Mouse (Mus musculus): ENCODE measurements at regions not wholly inside any gene's neighbourhood (a gene's known extent, or its start where the extent isn't known, plus 50 kb on each side); places are given as distances from the start of the nearest gene placed in this dataset.

- Histone ChIP-seq H3K27me3 (ENCODE audit: control insufficient read depth, insufficient read depth, low read length) (no peaks in the 10 kb centered on the region), H3K4me3 (ENCODE audit: control insufficient read depth, low read depth, low read length) (no peak overlapping the region), H3K36me3 (ENCODE audit: control insufficient read depth, insufficient read depth, low read length) (no peaks in the 10 kb centered on the region), H3K27ac (ENCODE audit: control insufficient read depth, insufficient read depth, low read depth, low read length) (no peak overlapping the region), H3K4me1 (ENCODE audit: control insufficient read depth, insufficient read depth, low read length) (peaks cover 2% of the 10 kb centered on the region)
- TF ChIP-seq POLR2A (IDR thresholded peaks at IDR 0.05; ENCODE audit: control insufficient read depth, low read depth, low read length) (no peak), CTCF (IDR thresholded peaks at IDR 0.05; ENCODE audit: control insufficient read depth, insufficient read depth, insufficient replicate concordance, low read depth, low read length) (no peak)
Observed at GRCm38 (mm10) chr12:8393976-8394375, 80.7 kb downstream of the Hs1bp3 start.

Data from testis, adult 2 months (tissue).